Mouse (Mus musculus) spleen, adult 2 months (tissue): ENCODE data around the gene Zfp513.

ENCODE experiments used
- CTCF ChIP-seq: fragments of 200-500 bp; IDR thresholded peaks from 2 replicates; pipeline ENCODE4 v1.5.1; 2011; ENCODE audit warnings: mild to moderate bottlenecking, inconsistent platforms; ENCODE audit not compliant: insufficient read depth, insufficient read length, insufficient replicate concordance; ENCODE audit errors: extremely low read depth
- POLR2A ChIP-seq: fragments of 200-500 bp; IDR thresholded peaks from 2 replicates; pipeline ENCODE4 v1.6.1; 2011; ENCODE audit warnings: low read depth, low read length, inconsistent platforms

DNA sequence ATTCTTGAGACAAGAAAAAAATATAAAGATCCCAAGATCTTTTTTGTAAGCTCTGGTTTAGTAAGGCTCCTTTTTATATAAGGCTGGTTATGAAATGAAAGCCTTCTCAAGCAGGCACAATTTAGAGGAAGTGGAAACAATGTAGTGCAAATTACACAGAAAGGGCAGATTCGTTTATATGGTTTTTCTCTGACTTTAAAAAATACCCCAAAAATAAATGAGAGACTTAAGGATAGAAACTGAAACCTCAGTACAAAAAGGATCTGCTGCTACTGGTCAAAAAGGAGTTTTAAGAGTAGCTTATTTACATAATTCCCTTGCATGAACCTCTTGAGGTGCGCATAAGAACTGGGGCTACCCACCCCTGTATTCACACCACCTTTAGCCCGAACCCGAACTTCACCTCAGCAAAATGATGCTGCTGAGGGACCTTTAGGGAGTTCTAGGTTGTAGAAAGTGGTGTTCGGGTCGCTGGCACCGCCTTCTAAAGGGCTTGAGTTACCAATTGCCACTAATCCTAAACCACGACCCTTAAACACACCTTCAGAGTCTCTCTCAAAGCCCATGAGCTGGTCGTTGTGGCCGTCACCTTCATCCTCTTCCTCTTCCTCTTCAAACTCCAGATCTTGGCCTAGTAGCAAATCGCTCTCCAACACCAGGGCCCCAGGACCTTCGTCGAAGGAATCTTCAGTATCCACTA is 911 bp downstream of the Zfp513 start:
- TF ChIP-seq POLR2A: no peak
- TF ChIP-seq CTCF: no peak
